Mouse (Mus musculus) forebrain, embryonic 16.5 days (tissue): ENCODE results near the gene Med29. TPM values are rescaled to one million over a fixed set of nuclear protein-coding genes. Genes with fewer than 3 reads are reported as not detected.

Experiments
- ATAC-seq: fragments of 200-750 bp; cut with Nextera tagmentation; 2 replicates; pipeline ENCODE4 v1.8.0; 2017; ENCODE audit warnings: mild to moderate bottlenecking, moderate library complexity
- H3K27ac ChIP-seq: fragments of 300-500 bp; sonication (generic); 2 replicates; pipeline ENCODE4 v1.5.1; 2014; ENCODE audit warnings: low read length, control low read depth
- H3K27me3 ChIP-seq: fragments of 300-500 bp; sonication (generic); replicated peaks from 2 replicates; pipeline ENCODE4 v1.6.1; 2014; ENCODE audit warnings: low read length; ENCODE audit not compliant: control insufficient read depth, insufficient read depth
- H3K36me3 ChIP-seq: fragments of 300-500 bp; sonication (generic); 2 replicates; pipeline ENCODE4 v1.6.1; 2014; ENCODE audit not compliant: control insufficient read depth, insufficient read depth
- H3K4me1 ChIP-seq: fragments of 300-500 bp; sonication (generic); replicated peaks from 2 replicates; pipeline ENCODE4 v1.6.1; 2014; ENCODE audit warnings: low read length; ENCODE audit not compliant: control insufficient read depth, insufficient read depth
- H3K4me2 ChIP-seq: fragments of 300-500 bp; sonication (generic); 2 replicates; pipeline ENCODE4 v1.6.1; 2014; ENCODE audit warnings: mild to moderate bottlenecking, low read length, control low read depth
- H3K4me3 ChIP-seq: fragments of 300-500 bp; sonication (generic); replicated peaks from 2 replicates; pipeline ENCODE4 v1.5.1; 2014; ENCODE audit warnings: mild to moderate bottlenecking, low read length, control low read depth
- H3K9ac ChIP-seq: fragments of 300-500 bp; sonication (generic); replicated peaks from 2 replicates; pipeline ENCODE4 v1.6.1; 2014; ENCODE audit warnings: low read depth, low read length, control low read depth
- H3K9me3 ChIP-seq: fragments of 300-500 bp; sonication (generic); 2 replicates; pipeline ENCODE4 v1.6.1; 2016; ENCODE audit warnings: low read length; ENCODE audit not compliant: control insufficient read depth
- WGBS: fragments of 180-500 bp; shearing (Covaris S2); extraction: QIAGEN DNeasy Blood & Tissue Kit; methylation state at CpG from one replicate; pipeline ENCODE4 v1.1.7; 2014; 5-methylcytosine and 5-hydroxymethylcytosine counted together
- polyA plus RNA-seq: library from polyadenylated mRNA; unstranded; fragments of >200 nt; fragmentation: Nextera tagmentation; extraction: Ambion mirVana; gene quantifications from 2 replicates; pipeline ENCODE4 v1.2.1, GENCODE M21; 2015

Med29 gene
- polyA plus RNA-seq, 1 experiment from 2014 or later = 39.9 TPM

- H3K27ac ChIP-seq = peak overlapping the region; percentile 80
- H3K4me2 ChIP-seq = peak overlapping the region; percentile 63
- no peaks in the 10 kb centered on the region for H3K27me3 ChIP-seq
- 2% methylated on average over 53 of the region's 53 CpGs for WGBS
- peak overlapping the region; percentile 58 for H3K4me3 ChIP-seq
- no peaks in the 10 kb centered on the region for H3K36me3 ChIP-seq
- no peaks in the 10 kb centered on the region for H3K9me3 ChIP-seq
- peak; percentile 62 for ATAC-seq
- H3K4me1 ChIP-seq = peaks cover 56% of the 10 kb centered on the region
- H3K9ac ChIP-seq = peak overlapping the region; percentile 77
These were observed 13.5 kb downstream of the Med29 start for GRCm38 (mm10) chr7:28378769-28379651.

- peak overlapping the region; percentile 63 for H3K4me2 ChIP-seq
- WGBS = 53% methylated on average over 32 of the region's 32 CpGs
- peak overlapping the region; percentile 77 for H3K9ac ChIP-seq
- no peaks in the 10 kb centered on the region for H3K36me3 ChIP-seq
- no peak overlapping the region for H3K27ac ChIP-seq
- H3K4me3 ChIP-seq = peak overlapping the region; percentile 58
- no peaks in the 10 kb centered on the region for H3K9me3 ChIP-seq
- peaks cover 60% of the 10 kb centered on the region for H3K4me1 ChIP-seq
- no peak for ATAC-seq
- H3K27me3 ChIP-seq = no peaks in the 10 kb centered on the region
These were observed 14.3 kb downstream of the Med29 start for GRCm38 (mm10) chr7:28378066-28378690.

GRCm38 (mm10) chr7:28377190-28378065 is 15.1 kb downstream of the Med29 start:
- Histone ChIP-seq H3K36me3 (no peaks in the 10 kb centered on the region), H3K4me1 (peaks cover 58% of the 10 kb centered on the region), H3K9ac (no peak overlapping the region), H3K9me3 (no peaks in the 10 kb centered on the region), H3K27ac (no peak overlapping the region), H3K4me3 (peak overlapping the region; percentile 58; the same call in 1 of the 2 replicates), H3K27me3 (no peaks in the 10 kb centered on the region), H3K4me2 (peak overlapping the region; percentile 63)
- no peak for ATAC-seq
- WGBS = 78% methylated on average over 18 of the region's 18 CpGs

- ATAC-seq = no peak
- peak overlapping the region; percentile 72 for H3K9ac ChIP-seq
- no peaks in the 10 kb centered on the region for H3K36me3 ChIP-seq
- H3K27ac ChIP-seq = peak overlapping the region; percentile 85
- peaks cover 46% of the 10 kb centered on the region for H3K4me1 ChIP-seq
- H3K9me3 ChIP-seq = no peaks in the 10 kb centered on the region
- H3K4me3 ChIP-seq = peak overlapping the region; percentile 53
- H3K4me2 ChIP-seq = peak overlapping the region; percentile 76
- WGBS = 6% methylated on average over 30 of the region's 30 CpGs
- no peaks in the 10 kb centered on the region for H3K27me3 ChIP-seq
These were observed 16.3 kb downstream of the Med29 start for GRCm38 (mm10) chr7:28376011-28376771.

- Histone ChIP-seq H3K4me3 (peak overlapping the region; percentile 53), H3K4me2 (peak overlapping the region; percentile 76), H3K27me3 (no peaks in the 10 kb centered on the region), H3K36me3 (no peaks in the 10 kb centered on the region), H3K4me1 (peaks cover 51% of the 10 kb centered on the region), H3K9ac (peak overlapping the region; percentile 72), H3K9me3 (no peaks in the 10 kb centered on the region), H3K27ac (peak overlapping the region; percentile 94)
- 1% methylated on average over 36 of the region's 36 CpGs for WGBS
- peak; percentile 53 for ATAC-seq
These were observed 17.2 kb downstream of the Med29 start for GRCm38 (mm10) chr7:28375176-28375921.

- Histone ChIP-seq H3K4me1 (peaks cover 57% of the 10 kb centered on the region), H3K9me3 (no peaks in the 10 kb centered on the region), H3K27me3 (no peaks in the 10 kb centered on the region), H3K36me3 (no peaks in the 10 kb centered on the region), H3K4me2 (no peak overlapping the region), H3K4me3 (no peak overlapping the region; the same call in 1 of the 2 replicates), H3K27ac (no peak overlapping the region), H3K9ac (no peak overlapping the region; the same call in 1 of the 2 replicates)
- 79% methylated on average over 10 of the region's 10 CpGs for WGBS
- no peak for ATAC-seq
These were observed 17.9 kb downstream of the Med29 start for GRCm38 (mm10) chr7:28374647-28375046.

- Histone ChIP-seq H3K27me3 (no peaks in the 10 kb centered on the region), H3K36me3 (no peaks in the 10 kb centered on the region), H3K4me1 (peaks cover 54% of the 10 kb centered on the region), H3K4me3 (no peak overlapping the region), H3K9me3 (no peaks in the 10 kb centered on the region), H3K4me2 (no peak overlapping the region), H3K27ac (peak overlapping the region; percentile 45), H3K9ac (no peak overlapping the region)
- no peak for ATAC-seq
- 78% methylated on average over 7 of the region's 7 CpGs for WGBS
These were observed 18.5 kb downstream of the Med29 start for GRCm38 (mm10) chr7:28373891-28374495.

GRCm38 (mm10) chr7:28373131-28373581 is 19.4 kb downstream of the Med29 start:
- 1% methylated on average over 9 of the region's 9 CpGs for WGBS
- Histone ChIP-seq H3K9me3 (no peaks in the 10 kb centered on the region), H3K4me3 (peak overlapping the region; percentile 75), H3K9ac (no peak overlapping the region), H3K36me3 (no peaks in the 10 kb centered on the region), H3K27me3 (no peaks in the 10 kb centered on the region), H3K4me1 (peaks cover 46% of the 10 kb centered on the region), H3K4me2 (peak overlapping the region; percentile 88), H3K27ac (peak overlapping the region; percentile 83)
- ATAC-seq = peak; percentile 21
